Mouse (Mus musculus) brain, embryonic 14.5 days (tissue): ENCODE measurements around the gene P2ry1.

Source experiments
- CTCF ChIP-seq: fragments of 200-500 bp; IDR thresholded peaks from 2 replicates; pipeline ENCODE4 v1.5.1; 2012; ENCODE audit warnings: inconsistent platforms, mild to moderate bottlenecking, moderate library complexity, borderline replicate concordance; ENCODE audit not compliant: insufficient read depth, insufficient read length; ENCODE audit errors: extremely low read depth
- POLR2A ChIP-seq: fragments of 200-500 bp; IDR thresholded peaks from 2 replicates; pipeline ENCODE4 v1.6.1; 2012; ENCODE audit warnings: mild to moderate bottlenecking, inconsistent platforms, borderline replicate concordance; ENCODE audit not compliant: poor library complexity, insufficient read depth, insufficient read length, severe bottlenecking; ENCODE audit errors: extremely low read depth

DNA sequence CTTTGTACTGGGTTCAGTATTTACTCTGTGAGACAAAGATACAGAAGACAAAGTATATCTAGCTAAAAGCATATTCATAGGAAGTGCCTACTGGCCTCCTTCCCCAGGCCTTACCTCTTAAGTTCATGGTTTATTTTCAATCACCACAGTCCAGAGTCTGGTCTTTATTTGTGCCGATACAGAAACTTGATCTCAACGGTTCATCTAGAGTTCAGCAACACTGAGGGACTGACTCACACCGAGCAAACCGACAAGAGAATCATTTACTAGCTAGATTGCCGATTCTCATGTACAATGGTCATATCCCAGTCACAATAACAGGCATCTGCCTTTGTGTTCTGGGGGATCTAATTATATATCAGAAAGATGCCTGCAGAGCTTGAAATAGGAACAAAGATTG is 9.1 kb downstream of the P2ry1 start:
- TF ChIP-seq POLR2A (no peak), CTCF (no peak)
